Mouse (Mus musculus): ENCODE measurements around the gene Wdfy2. TPM values are rescaled to one million over a fixed set of nuclear protein-coding genes. Genes with fewer than 3 reads are reported as not detected.

Gene Wdfy2
- 15.5 TPM in 2 replicates for polyA plus RNA-seq (2016; fragmentation: Nextera tagmentation; extraction: Ambion mirVana)

DNA sequence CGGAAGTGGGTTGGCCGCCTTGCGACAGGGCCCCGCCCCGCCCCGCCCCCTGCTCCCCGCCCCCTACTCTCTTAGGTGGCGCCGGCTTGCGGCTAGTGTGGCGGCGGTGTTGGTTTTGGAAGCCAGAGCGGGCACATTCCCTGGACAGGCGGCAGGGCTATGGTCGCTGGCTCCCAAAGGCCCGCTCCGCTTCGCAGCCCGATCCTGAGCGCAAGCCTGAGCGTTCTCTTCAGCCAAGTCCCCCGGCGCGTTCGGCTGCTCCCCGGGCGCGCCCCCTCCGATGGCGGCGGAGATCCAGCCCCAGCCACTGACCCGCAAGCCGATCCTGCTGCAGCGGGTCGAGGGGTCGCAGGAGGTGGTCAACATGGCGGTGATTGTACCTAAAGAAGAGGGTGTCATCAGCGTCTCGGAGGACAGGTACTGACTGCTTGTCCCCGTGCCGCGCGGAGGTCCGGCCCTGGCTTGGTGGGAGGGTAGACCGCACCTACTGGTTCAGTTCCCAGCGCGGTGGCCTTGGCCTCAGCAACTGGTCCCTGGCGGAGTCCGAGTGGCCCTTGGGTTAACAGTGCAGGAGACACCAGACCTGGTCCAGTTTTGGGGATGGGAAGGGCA, at the start of gene Wdfy2:
Gene Wdfy2, plus strand, starts transcription at position 38 of the 612 bp plus-strand sequence.
- H3K4me3 ChIP-seq: peak within 1 kb of the TSS; percentile 81
- peaks cover 34% of the 10 kb centered on the region for H3K4me1 ChIP-seq
- no peaks in the 10 kb centered on the region for H3K27me3 ChIP-seq (ENCODE audit: poor library complexity, severe bottlenecking)
- H3K27ac ChIP-seq: peak within 1 kb of the TSS; percentile 89
- WGBS: 0% methylated on average over 49 of the region's 49 CpGs
- H3K9me3 ChIP-seq: no peaks in the 10 kb centered on the region; the same call in 1 of the 2 replicates
- DNase-seq (ENCODE audit: extremely low spot score, low spot score): peak; percentile 67
- peaks cover 13% of the 10 kb centered on the region for H3K36me3 ChIP-seq (replicated peaks)

DNA sequence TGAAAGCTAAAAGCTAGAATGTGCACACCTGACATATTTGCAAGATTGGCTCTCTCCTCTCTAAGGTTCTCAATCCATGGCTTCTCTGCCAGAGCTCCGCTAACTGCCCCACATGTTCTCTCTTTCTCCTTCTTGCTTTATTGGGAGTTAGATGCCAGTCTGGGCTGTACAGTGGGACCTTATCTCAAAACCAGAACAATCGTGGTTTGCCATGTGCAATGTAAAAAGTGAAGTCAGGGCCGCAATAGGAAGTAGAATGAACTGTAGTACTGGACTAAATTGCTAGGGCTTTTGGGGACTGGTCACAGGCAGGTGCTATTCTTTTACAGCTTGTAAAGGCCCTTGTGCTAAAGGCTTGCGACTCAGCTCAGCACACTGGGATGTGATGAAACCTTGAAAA, 48.2 kb upstream of the Wdfy2 start:
- WGBS: 80% methylated on average over 4 of the region's 4 CpGs
- Histone ChIP-seq H3K4me3 (no peak overlapping the region), H3K27me3 (ENCODE audit: poor library complexity, severe bottlenecking) (no peaks in the 10 kb centered on the region), H3K9me3 (no peaks in the 10 kb centered on the region), H3K4me1 (0 out of 2 replicates have a peak, but pooled peaks cover 3% of the 10 kb centered on the region), H3K27ac (no peak overlapping the region), H3K36me3 (replicated peaks) (no peaks in the 10 kb centered on the region)
- DNase-seq (ENCODE audit: extremely low spot score, low spot score): no peak

DNA sequence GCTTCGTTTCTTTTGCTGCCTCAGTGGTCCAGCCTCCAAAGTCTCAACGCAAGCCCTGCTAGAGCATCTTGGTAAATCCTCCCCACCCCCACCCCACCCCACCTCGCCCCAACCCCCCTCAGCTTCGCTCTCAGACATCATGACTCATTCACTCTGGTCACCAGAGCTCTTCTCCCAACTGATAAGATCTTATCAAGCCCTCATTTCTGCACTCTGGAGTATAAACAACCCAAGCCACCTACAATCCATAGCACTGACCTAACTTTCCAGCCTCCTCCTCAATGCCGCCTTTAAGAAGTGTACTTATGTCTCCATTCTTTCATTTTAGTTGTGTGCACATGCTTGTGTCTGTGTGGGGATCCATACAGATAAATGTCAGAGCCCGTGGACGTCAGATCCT, 41.8 kb upstream of the Wdfy2 start:
- no peaks in the 10 kb centered on the region for H3K9me3 ChIP-seq
- H3K4me3 ChIP-seq: no peak overlapping the region
- peaks cover 19% of the 10 kb centered on the region for H3K4me1 ChIP-seq
- H3K27ac ChIP-seq: no peak overlapping the region
- no peaks in the 10 kb centered on the region for H3K27me3 ChIP-seq (ENCODE audit: poor library complexity, severe bottlenecking)
- 75% methylated on average over 7 of the region's 7 CpGs for WGBS
- DNase-seq (ENCODE audit: extremely low spot score, low spot score): no peak
- H3K36me3 ChIP-seq (replicated peaks): no peaks in the 10 kb centered on the region

DNA sequence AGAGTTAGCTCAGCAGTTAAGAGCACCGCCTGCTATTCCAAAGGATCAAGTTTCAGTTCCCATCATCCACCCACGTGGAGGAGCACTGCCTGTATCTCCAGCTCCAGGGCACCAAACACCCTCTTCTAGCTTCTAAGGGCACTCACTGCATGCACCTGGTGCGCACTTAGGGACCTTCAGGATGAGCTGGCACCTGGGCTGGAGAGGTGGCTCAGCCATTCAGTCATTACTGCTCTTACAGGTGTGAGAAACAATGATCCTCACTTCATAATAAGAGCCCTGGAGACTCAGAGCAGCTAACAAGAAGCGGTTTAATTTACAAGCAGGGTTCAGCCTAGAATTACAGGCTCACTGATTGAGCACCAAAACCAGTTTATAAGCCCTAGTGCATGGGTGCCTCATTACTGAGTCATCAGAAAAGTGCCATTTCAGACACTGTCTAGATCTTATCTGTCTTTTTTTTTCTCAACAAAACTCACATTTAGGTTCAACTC, 38.8 kb upstream of the Wdfy2 start:
- H3K4me1 ChIP-seq: peaks cover 19% of the 10 kb centered on the region
- 3% methylated on average over 4 of the region's 4 CpGs for WGBS
- peak overlapping the region; percentile 41 for H3K4me3 ChIP-seq

DNA sequence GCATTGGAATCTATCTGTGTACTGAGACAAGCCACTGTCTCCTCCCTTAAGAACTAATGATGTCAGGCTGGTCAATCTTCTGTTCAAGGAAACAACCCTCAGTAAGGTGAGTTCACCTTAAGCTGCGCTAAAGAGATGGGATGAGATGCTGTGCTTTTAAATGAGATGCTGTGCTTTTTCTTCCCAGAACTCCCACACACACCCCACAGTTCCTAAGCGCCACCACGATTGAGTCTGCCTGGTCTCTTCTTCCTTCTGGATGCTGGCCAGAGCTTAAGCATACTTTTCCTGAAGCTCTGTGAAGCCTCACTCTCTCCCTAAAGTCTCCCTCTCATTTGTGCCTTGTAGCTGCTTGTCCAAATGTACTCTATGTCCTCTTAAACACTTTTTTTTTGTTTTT, 36.7 kb upstream of the Wdfy2 start:
- WGBS: 78% methylated on average over 3 of the region's 3 CpGs
- H3K27ac ChIP-seq: no peak overlapping the region
- H3K27me3 ChIP-seq (ENCODE audit: poor library complexity, severe bottlenecking): no peaks in the 10 kb centered on the region
- no peaks in the 10 kb centered on the region for H3K9me3 ChIP-seq
- peaks cover 16% of the 10 kb centered on the region for H3K4me1 ChIP-seq
- DNase-seq (ENCODE audit: extremely low spot score, low spot score): no peak
- H3K36me3 ChIP-seq (replicated peaks): no peaks in the 10 kb centered on the region
- no peak overlapping the region for H3K4me3 ChIP-seq

More for the DNA sequence above, 38.8 kb upstream of the Wdfy2 start:
- Histone ChIP-seq H3K36me3 (replicated peaks) (no peaks in the 10 kb centered on the region), H3K27me3 (ENCODE audit: poor library complexity, severe bottlenecking) (no peaks in the 10 kb centered on the region), H3K9me3 (no peaks in the 10 kb centered on the region), H3K27ac (0 out of 2 replicates have a peak overlapping the region, but pooled peaks have one; percentile 48)
- DNase-seq (ENCODE audit: extremely low spot score, low spot score): peak; percentile 46

DNA sequence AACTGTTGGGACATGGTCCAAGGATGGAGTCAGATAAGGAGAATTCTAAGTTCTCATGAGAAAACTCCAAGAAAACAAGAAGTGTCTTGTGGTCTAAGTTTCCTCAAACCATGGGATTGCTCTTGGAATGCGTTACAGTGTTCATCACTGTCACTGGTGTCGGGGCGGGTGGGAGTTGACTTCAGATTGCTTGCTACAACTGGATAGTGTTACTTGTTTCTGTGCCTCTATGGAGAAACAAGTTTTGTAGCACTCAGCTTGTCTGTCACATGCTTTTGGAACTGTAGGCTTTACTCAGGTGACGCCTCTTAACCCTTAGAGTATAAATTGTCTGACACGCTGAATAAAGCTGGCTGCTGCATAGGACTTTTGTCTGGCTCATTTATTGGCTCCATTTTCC, 34.3 kb upstream of the Wdfy2 start:
- H3K4me1 ChIP-seq: peaks cover 9% of the 10 kb centered on the region
- H3K4me3 ChIP-seq: no peak overlapping the region
- H3K27me3 ChIP-seq (ENCODE audit: poor library complexity, severe bottlenecking): no peaks in the 10 kb centered on the region
- WGBS: 85% methylated on average over 5 of the region's 5 CpGs
- no peak for DNase-seq (ENCODE audit: extremely low spot score, low spot score)
- no peak overlapping the region for H3K27ac ChIP-seq
- no peaks in the 10 kb centered on the region for H3K9me3 ChIP-seq
- H3K36me3 ChIP-seq (replicated peaks): no peaks in the 10 kb centered on the region

DNA sequence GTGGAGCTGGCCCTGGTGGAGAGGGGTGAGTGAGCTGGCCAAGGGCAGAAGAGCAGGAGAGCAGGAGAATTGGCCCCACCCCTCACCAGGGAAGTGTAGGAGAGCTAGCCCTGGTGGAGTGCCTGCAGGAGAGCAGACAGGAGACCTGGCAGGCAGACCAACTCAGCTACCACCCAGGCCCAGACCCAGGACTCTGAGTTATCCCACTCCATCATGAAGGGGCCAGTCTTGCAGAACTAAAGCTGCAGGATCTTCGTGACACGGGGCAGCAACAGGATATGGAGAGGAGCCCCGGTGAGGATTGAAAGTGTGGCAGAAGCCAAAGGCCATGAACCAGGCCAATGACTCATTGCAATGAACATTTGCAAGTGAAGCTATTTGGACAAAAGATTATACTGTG, 30.6 kb upstream of the Wdfy2 start:
- H3K4me3 ChIP-seq: no peak overlapping the region

DNA sequence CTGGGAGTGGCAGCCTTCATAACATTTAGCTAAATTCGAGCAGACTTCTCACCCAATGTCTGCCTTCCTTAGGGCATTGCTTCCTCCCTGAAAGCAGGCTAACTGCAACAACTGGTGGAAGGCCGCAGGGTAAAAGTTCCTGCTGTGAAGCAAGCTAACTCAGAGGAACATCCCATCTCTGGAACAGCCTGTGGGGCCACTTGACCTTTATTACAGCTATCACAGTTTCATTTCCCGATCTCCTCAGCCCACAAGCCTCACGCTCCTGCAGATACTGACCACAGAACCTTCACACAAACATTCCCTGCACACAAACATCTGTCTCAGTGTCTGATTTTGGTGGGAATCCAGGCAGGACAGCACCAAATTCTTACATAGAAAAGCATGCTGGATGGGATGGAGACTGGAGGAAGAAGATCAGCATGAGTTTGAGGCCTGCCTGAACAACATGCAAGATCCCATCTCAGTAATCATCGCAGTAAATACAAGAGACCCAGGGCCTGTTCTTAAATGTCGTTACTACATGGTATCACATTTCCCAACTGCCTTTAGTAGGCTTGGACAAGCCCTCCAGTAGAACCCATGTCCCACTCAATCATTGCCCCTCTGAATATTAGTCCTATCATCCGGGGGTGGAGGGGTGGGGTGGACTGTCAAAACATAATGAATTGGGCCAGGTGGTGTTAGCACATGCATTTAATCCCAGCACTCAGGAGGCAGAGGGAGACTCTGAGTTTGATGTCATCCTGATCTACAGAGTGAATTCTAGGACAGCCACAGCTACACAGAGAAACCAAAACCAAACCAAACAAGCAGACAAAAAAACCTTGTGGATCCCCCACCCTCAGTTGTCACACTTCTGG, 28.6 kb upstream of the Wdfy2 start:
- 74% methylated on average over 7 of the region's 7 CpGs for WGBS
- Histone ChIP-seq H3K27me3 (ENCODE audit: poor library complexity, severe bottlenecking) (no peaks in the 10 kb centered on the region), H3K27ac (no peak overlapping the region), H3K4me1 (no peaks in the 10 kb centered on the region), H3K36me3 (replicated peaks) (no peaks in the 10 kb centered on the region), H3K4me3 (no peak overlapping the region), H3K9me3 (no peaks in the 10 kb centered on the region)
- no peak for DNase-seq (ENCODE audit: extremely low spot score, low spot score)

More for the DNA sequence above, 30.6 kb upstream of the Wdfy2 start:
- 79% methylated on average over 3 of the region's 3 CpGs for WGBS
- Histone ChIP-seq H3K9me3 (no peaks in the 10 kb centered on the region), H3K36me3 (replicated peaks) (no peaks in the 10 kb centered on the region), H3K4me1 (no peaks in the 10 kb centered on the region), H3K27me3 (ENCODE audit: poor library complexity, severe bottlenecking) (no peaks in the 10 kb centered on the region), H3K27ac (no peak overlapping the region)
- no peak for DNase-seq (ENCODE audit: extremely low spot score, low spot score)

DNA sequence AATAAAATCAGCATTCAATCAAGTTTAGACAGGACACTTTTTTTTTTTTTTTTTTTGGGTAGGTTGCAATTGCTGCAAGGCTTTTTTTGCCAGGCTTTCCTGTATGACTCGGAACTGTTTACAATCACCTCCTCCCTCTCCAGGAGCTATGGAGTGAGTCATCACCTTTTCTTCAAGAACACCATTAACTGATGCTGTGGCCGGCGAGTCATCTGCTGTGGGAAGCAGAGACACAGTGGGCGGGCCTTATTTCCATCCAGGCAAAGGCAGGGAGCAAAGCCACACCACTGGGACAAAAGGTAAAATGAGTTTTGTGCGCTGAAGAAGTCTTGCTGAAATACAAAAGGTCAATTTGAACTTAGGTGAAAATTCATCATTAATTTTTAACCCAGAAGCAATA, 24.7 kb upstream of the Wdfy2 start:
- no peak for DNase-seq (ENCODE audit: extremely low spot score, low spot score)
- Histone ChIP-seq H3K4me3 (no peak overlapping the region), H3K4me1 (no peaks in the 10 kb centered on the region), H3K36me3 (replicated peaks) (no peaks in the 10 kb centered on the region), H3K9me3 (no peaks in the 10 kb centered on the region), H3K27me3 (ENCODE audit: poor library complexity, severe bottlenecking) (no peaks in the 10 kb centered on the region), H3K27ac (no peak overlapping the region)
- WGBS: 80% methylated on average over 5 of the region's 5 CpGs

DNA sequence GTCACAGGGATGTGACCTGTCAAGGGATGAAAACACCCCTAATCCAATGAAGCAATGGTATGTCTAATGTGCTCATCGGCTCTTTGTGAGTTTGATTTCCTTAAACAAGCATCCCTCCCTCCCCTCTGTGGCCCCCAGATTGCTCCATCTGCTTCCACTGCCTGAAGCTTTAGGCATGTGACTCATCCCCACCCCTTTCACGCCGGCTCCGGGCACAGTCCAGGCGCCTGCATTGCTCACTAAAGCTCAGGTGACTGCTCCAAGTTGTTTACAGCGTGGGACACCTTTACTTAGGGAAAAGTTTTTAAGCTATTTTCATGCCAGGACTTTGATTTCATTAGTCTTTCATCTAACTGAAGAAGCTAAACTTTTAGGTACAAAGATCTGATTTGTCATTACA, 22.9 kb upstream of the Wdfy2 start:
- DNase-seq (ENCODE audit: extremely low spot score, low spot score): no peak
- Histone ChIP-seq H3K36me3 (replicated peaks) (no peaks in the 10 kb centered on the region), H3K4me1 (no peaks in the 10 kb centered on the region), H3K9me3 (no peaks in the 10 kb centered on the region), H3K4me3 (no peak overlapping the region), H3K27ac (no peak overlapping the region), H3K27me3 (ENCODE audit: poor library complexity, severe bottlenecking) (no peaks in the 10 kb centered on the region)
- 75% methylated on average over 6 of the region's 6 CpGs for WGBS

DNA sequence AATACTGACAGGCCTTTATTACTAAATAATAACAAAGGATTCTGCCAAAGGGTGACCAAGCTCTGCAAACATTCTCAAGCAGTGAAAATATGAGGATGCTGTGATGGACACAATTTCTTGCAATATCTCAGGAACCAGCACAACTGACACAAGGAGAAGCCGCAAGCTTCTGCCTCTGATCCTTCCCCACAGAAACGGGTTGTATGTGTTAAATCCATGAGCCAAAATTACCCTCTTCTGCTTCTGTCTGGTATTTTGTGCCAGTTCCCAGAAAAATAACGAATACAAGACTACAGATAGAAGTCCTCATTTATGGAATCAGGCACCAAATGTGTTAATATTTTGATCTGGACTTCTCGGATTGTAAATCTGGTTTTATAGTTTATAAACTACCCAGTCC, 20.7 kb upstream of the Wdfy2 start:
- Histone ChIP-seq H3K27ac (no peak overlapping the region), H3K36me3 (replicated peaks) (no peaks in the 10 kb centered on the region), H3K4me1 (no peaks in the 10 kb centered on the region), H3K4me3 (no peak overlapping the region), H3K9me3 (no peaks in the 10 kb centered on the region), H3K27me3 (ENCODE audit: poor library complexity, severe bottlenecking) (no peaks in the 10 kb centered on the region)
- 87% methylated on average over 4 of the region's 4 CpGs for WGBS
- no peak for DNase-seq (ENCODE audit: extremely low spot score, low spot score)

DNA sequence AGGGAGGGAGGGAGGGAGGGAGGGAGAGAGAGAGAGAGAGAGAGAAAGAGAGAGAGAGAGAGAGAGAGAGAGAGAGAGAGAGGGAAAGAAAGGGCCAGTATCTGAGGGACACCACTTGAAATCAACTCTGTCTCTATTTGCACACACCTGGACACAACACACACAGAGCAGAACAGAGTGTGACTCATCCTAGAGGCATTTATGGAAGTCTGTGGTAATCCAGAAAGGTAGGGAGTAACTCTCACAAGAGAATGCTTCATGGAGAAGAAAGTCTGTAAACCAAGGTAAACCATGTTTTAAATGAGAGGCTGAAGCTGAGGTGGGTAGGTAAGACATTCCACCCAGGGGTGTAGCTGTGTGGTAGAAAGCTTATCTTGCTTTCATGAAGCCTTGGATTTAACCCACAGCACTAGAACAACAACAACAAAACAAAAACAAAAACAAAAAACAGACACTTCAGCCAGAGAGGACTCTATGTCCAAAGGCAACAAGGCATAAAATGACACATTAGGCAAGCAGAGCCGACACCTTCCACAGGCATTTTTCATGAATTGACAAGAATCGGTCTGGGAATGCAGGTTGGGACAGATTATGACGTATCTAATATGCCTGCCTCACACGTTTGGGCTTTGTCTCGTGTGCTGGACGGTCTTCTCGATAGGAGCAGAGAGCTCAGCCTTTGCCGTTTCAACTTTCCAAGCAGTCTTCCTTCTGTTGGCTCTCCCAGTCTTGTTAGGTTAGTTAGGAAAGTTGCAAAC, 11.7 kb upstream of the Wdfy2 start:
- H3K27me3 ChIP-seq (ENCODE audit: poor library complexity, severe bottlenecking): no peaks in the 10 kb centered on the region
- no peak overlapping the region for H3K27ac ChIP-seq
- H3K9me3 ChIP-seq: no peaks in the 10 kb centered on the region
- no peak for DNase-seq (ENCODE audit: extremely low spot score, low spot score)
- WGBS: 90% methylated on average over 8 of the region's 8 CpGs
- peaks cover 8% of the 10 kb centered on the region for H3K4me1 ChIP-seq
- H3K4me3 ChIP-seq: no peak overlapping the region
- H3K36me3 ChIP-seq (replicated peaks): no peaks in the 10 kb centered on the region

Data from forebrain, embryonic 10.5 days (tissue).